Mouse (Mus musculus) E14TG2a.4 (cell line): Measurements from ENCODE around the gene Rrp9.

ENCODE experiments used
- H3K27me3 ChIP-seq: 2 replicates; pipeline ENCODE4 v1.6.1; 2014; ENCODE audit warnings: low read length, control low read depth; ENCODE audit not compliant: insufficient read depth
- H3K36me3 ChIP-seq: 2 replicates; pipeline ENCODE4 v1.6.1; 2014; ENCODE audit warnings: low read length, control low read depth; ENCODE audit not compliant: insufficient read depth
- H3K4me1 ChIP-seq: replicated peaks from 2 replicates; pipeline ENCODE4 v1.6.1; 2014; ENCODE audit warnings: low read depth, low read length, control low read depth
- H3K4me3 ChIP-seq: replicated peaks from 2 replicates; pipeline ENCODE4 v1.5.1; 2014; ENCODE audit warnings: mild to moderate bottlenecking, low read length
- H3K9me3 ChIP-seq: 2 replicates; pipeline ENCODE4 v1.6.1; 2014; ENCODE audit warnings: low read length, control low read depth
- CTCF ChIP-seq: conservative IDR thresholded peaks from 2 replicates; pipeline ENCODE4 v1.5.1; 2014; ENCODE audit warnings: low read length
- NANOG ChIP-seq: IDR thresholded peaks from 2 replicates; pipeline ENCODE4 v1.6.1; 2014; ENCODE audit warnings: borderline replicate concordance, low read length, mixed read lengths
- POU5F1 ChIP-seq: IDR thresholded peaks from 2 replicates; pipeline ENCODE4 v1.6.1; 2014; ENCODE audit warnings: low read length, borderline replicate concordance

Gene Rrp9

GRCm38 (mm10) chr9:106453271-106454070 lies 22.3 kb upstream of the Rrp9 start, which contains the start of gene Pcbp4:
Gene Pcbp4, plus strand, starts transcription at chr9:106453291.
- no peaks in the 10 kb centered on the region for H3K9me3 ChIP-seq
- peaks cover 7% of the 10 kb centered on the region; the same call in 1 of the 2 replicates for H3K27me3 ChIP-seq
- H3K4me1 ChIP-seq, result peaks cover 84% of the 10 kb centered on the region
- H3K36me3 ChIP-seq, result peaks cover 24% of the 10 kb centered on the region
- peak within 1 kb of the TSS; percentile 90 for H3K4me3 ChIP-seq
- TF ChIP-seq CTCF, result no peak
- no peak for TF ChIP-seq POU5F1
- TF ChIP-seq NANOG, result no peak

GRCm38 (mm10) chr9:106454071-106454761 lies 21.5 kb upstream of the Rrp9 start:
- Histone ChIP-seq H3K4me3 (peak overlapping the region; percentile 84), H3K27me3 (peaks cover 3% of the 10 kb centered on the region; the same call in 1 of the 2 replicates), H3K36me3 (peaks cover 32% of the 10 kb centered on the region), H3K4me1 (peaks cover 84% of the 10 kb centered on the region), H3K9me3 (no peaks in the 10 kb centered on the region)
- no peak for TF ChIP-seq CTCF
- no peak for TF ChIP-seq POU5F1
- TF ChIP-seq NANOG, result no peak

GRCm38 (mm10) chr9:106454888-106455681 lies 20.7 kb upstream of the Rrp9 start:
- no peaks in the 10 kb centered on the region for H3K27me3 ChIP-seq
- no peak for TF ChIP-seq NANOG
- TF ChIP-seq CTCF, result no peak
- no peak for TF ChIP-seq POU5F1
- no peaks in the 10 kb centered on the region for H3K9me3 ChIP-seq
- peak overlapping the region; percentile 84 for H3K4me3 ChIP-seq
- peaks cover 40% of the 10 kb centered on the region for H3K36me3 ChIP-seq
- H3K4me1 ChIP-seq, result peaks cover 88% of the 10 kb centered on the region

- TF ChIP-seq NANOG (no peak), POU5F1 (no peak), CTCF (no peak)
- peaks cover 86% of the 10 kb centered on the region for H3K4me1 ChIP-seq
These were observed 19.2 kb upstream of the Rrp9 start for GRCm38 (mm10) chr9:106456325-106457162.

GRCm38 (mm10) chr9:106457163-106457559 lies 18.6 kb upstream of the Rrp9 start:
- peak overlapping the region; percentile 84 for H3K4me3 ChIP-seq
- no peaks in the 10 kb centered on the region for H3K27me3 ChIP-seq
- H3K4me1 ChIP-seq, result peaks cover 86% of the 10 kb centered on the region
- H3K36me3 ChIP-seq, result peaks cover 60% of the 10 kb centered on the region
- no peaks in the 10 kb centered on the region for H3K9me3 ChIP-seq
- TF ChIP-seq CTCF (no peak), NANOG (no peak), POU5F1 (no peak)

More at GRCm38 (mm10) chr9:106456325-106457162, 19.2 kb upstream of the Rrp9 start:
- no peaks in the 10 kb centered on the region for H3K9me3 ChIP-seq
- peak overlapping the region; percentile 84 for H3K4me3 ChIP-seq
- H3K27me3 ChIP-seq, result no peaks in the 10 kb centered on the region
- peaks cover 53% of the 10 kb centered on the region for H3K36me3 ChIP-seq

- no peak for TF ChIP-seq CTCF
- no peak for TF ChIP-seq POU5F1
- no peak for TF ChIP-seq NANOG
- H3K4me1 ChIP-seq, result peaks cover 84% of the 10 kb centered on the region
- no peaks in the 10 kb centered on the region for H3K27me3 ChIP-seq
- peaks cover 65% of the 10 kb centered on the region for H3K36me3 ChIP-seq
- no peaks in the 10 kb centered on the region for H3K9me3 ChIP-seq
- peak overlapping the region; percentile 84; the same call in 1 of the 2 replicates for H3K4me3 ChIP-seq
These were observed 17.8 kb upstream of the Rrp9 start for GRCm38 (mm10) chr9:106457920-106458319.

GRCm38 (mm10) chr9:106459946-106460345 lies 15.8 kb upstream of the Rrp9 start:
- 0 out of 2 replicates have a peak, but pooled peaks cover 2% of the 10 kb centered on the region for H3K27me3 ChIP-seq
- H3K36me3 ChIP-seq, result peaks cover 80% of the 10 kb centered on the region
- peaks cover 92% of the 10 kb centered on the region for H3K4me1 ChIP-seq
- TF ChIP-seq NANOG, result no peak
- no peak for TF ChIP-seq CTCF
- TF ChIP-seq POU5F1, result no peak
- peak overlapping the region; percentile 51 for H3K4me3 ChIP-seq
- no peaks in the 10 kb centered on the region for H3K9me3 ChIP-seq
